Mouse (Mus musculus) embryo, embryonic 11.5 days (tissue): ENCODE measurements around the gene Slfn2.

Experiments
- DNase-seq: peaks from one replicate; pipeline ENCODE4 v3.0.0-alpha.2; 2012; ENCODE audit warnings: low read depth, low spot score

Gene Slfn2

GRCm38 (mm10) chr11:83070321-83070970, 5.5 kb downstream of the Slfn2 start:
- no peak for DNase-seq

GRCm38 (mm10) chr11:83077714-83078422, 13.0 kb downstream of the Slfn2 start:
- DNase-seq, result no peak

- no peak for DNase-seq
Observed at GRCm38 (mm10) chr11:83078423-83079140, 13.7 kb downstream of the Slfn2 start.

GRCm38 (mm10) chr11:83079487-83080199, 14.7 kb downstream of the Slfn2 start:
- DNase-seq, result no peak

- DNase-seq, result no peak
Observed at GRCm38 (mm10) chr11:83082741-83083473, 18.0 kb downstream of the Slfn2 start.

- no peak for DNase-seq
Observed at GRCm38 (mm10) chr11:83084161-83084560, 19.2 kb downstream of the Slfn2 start.

GRCm38 (mm10) chr11:83084761-83085160, 19.8 kb downstream of the Slfn2 start:
- no peak for DNase-seq

- DNase-seq, result no peak
Observed at GRCm38 (mm10) chr11:83115138-83115537, 50.2 kb downstream of the Slfn2 start.

GRCm38 (mm10) chr11:83116597-83117227, 51.8 kb downstream of the Slfn2 start, which contains the start of gene Slfn1:
Slfn1 (plus strand) TSS chr11:83116849.
- DNase-seq, result no peak

GRCm38 (mm10) chr11:83118056-83118455, 53.1 kb downstream of the Slfn2 start:
- no peak for DNase-seq
